Mouse (Mus musculus): ENCODE data around the gene Dis3l. TPM values are rescaled to one million over a fixed set of nuclear protein-coding genes. Genes with fewer than 3 reads are reported as not detected.
A peak's percentile ranks its signal among the peaks of the same experiment; 100 is the strongest.
"Not testable (repeated sequence)": the region's sequence is repeated elsewhere in the genome, so short reads cannot be mapped to it uniquely, and the experiment has no call there.

Dis3l gene
- total RNA-seq, 2 experiments from 2014 or later, result 14.9 to 17.8 TPM

GRCm38 (mm10) chr9:64323976-64324375 lies 17.1 kb downstream of the Dis3l start:
- ATAC-seq (replicated peaks; ENCODE audit: poor library complexity), result no peak

GRCm38 (mm10) chr9:64316986-64317385 lies 24.1 kb downstream of the Dis3l start:
- no peak for ATAC-seq (replicated peaks; ENCODE audit: poor library complexity)

- no peak for ATAC-seq (replicated peaks; ENCODE audit: poor library complexity)
Observed at GRCm38 (mm10) chr9:64314696-64315095, 26.4 kb downstream of the Dis3l start.

- no peak; the same call in 1 of the 2 replicates for ATAC-seq (replicated peaks; ENCODE audit: poor library complexity)
Observed at GRCm38 (mm10) chr9:64312128-64312527, 29.0 kb downstream of the Dis3l start.

GRCm38 (mm10) chr9:64310996-64311785 lies 29.9 kb downstream of the Dis3l start:
- peak; percentile 48; the same call in 1 of the 2 replicates for ATAC-seq (replicated peaks; ENCODE audit: poor library complexity)

GRCm38 (mm10) chr9:64306476-64307312 lies 34.4 kb downstream of the Dis3l start:
- ATAC-seq (replicated peaks; ENCODE audit: poor library complexity), result no peak

- ATAC-seq (replicated peaks; ENCODE audit: poor library complexity), result not testable (repeated sequence)
Observed at GRCm38 (mm10) chr9:64303086-64303485, 38.0 kb downstream of the Dis3l start.

- peak; percentile 32 for ATAC-seq (replicated peaks; ENCODE audit: poor library complexity)
Observed at GRCm38 (mm10) chr9:64282404-64282987, 58.6 kb downstream of the Dis3l start.

- ATAC-seq (replicated peaks; ENCODE audit: poor library complexity), result no peak; the same call in 1 of the 2 replicates
Observed at GRCm38 (mm10) chr9:64281781-64282178, 59.3 kb downstream of the Dis3l start.

GRCm38 (mm10) chr9:64281105-64281780 lies 59.8 kb downstream of the Dis3l start, which contains the start of gene Tipin:
TSS of gene Tipin (plus strand) at chr9:64281581.
- ATAC-seq (replicated peaks; ENCODE audit: poor library complexity), result peak; percentile 95

GRCm38 (mm10) chr9:64278665-64279310 lies 62.3 kb downstream of the Dis3l start:
- no peak for ATAC-seq (replicated peaks; ENCODE audit: poor library complexity)

GRCm38 (mm10) chr9:64277706-64278105 lies 63.4 kb downstream of the Dis3l start:
- peak; percentile 47 for ATAC-seq (replicated peaks; ENCODE audit: poor library complexity)

GRCm38 (mm10) chr9:64274919-64275318 lies 66.2 kb downstream of the Dis3l start:
- ATAC-seq (replicated peaks; ENCODE audit: poor library complexity), result 0 out of 2 replicates have a peak, but pooled peaks have one; percentile 40

- no peak for ATAC-seq (replicated peaks; ENCODE audit: poor library complexity)
Observed at GRCm38 (mm10) chr9:64274291-64274690, 66.8 kb downstream of the Dis3l start.

- no peak for ATAC-seq (replicated peaks; ENCODE audit: poor library complexity)
Observed at GRCm38 (mm10) chr9:64273757-64274156, 67.3 kb downstream of the Dis3l start.

GRCm38 (mm10) chr9:64272611-64273010 lies 68.5 kb downstream of the Dis3l start:
- ATAC-seq (replicated peaks; ENCODE audit: poor library complexity), result peak; percentile 88

- ATAC-seq (replicated peaks; ENCODE audit: poor library complexity), result no peak
Observed at GRCm38 (mm10) chr9:64271249-64271648, 69.8 kb downstream of the Dis3l start.

- ATAC-seq (replicated peaks; ENCODE audit: poor library complexity), result not testable (repeated sequence)
Observed at GRCm38 (mm10) chr9:64268836-64269235, 72.3 kb downstream of the Dis3l start.

- no peak for ATAC-seq (replicated peaks; ENCODE audit: poor library complexity)
Observed at GRCm38 (mm10) chr9:64268196-64268595, 72.9 kb downstream of the Dis3l start.

GRCm38 (mm10) chr9:64267231-64267630 lies 73.9 kb downstream of the Dis3l start:
- no peak for ATAC-seq (replicated peaks; ENCODE audit: poor library complexity)
